Mouse (Mus musculus) adrenal gland, postnatal 14 days (tissue): ENCODE measurements around the gene Ints12. TPM values are rescaled to one million over a fixed set of nuclear protein-coding genes. Genes with fewer than 3 reads are reported as not detected.

Experiments
- DNase-seq: peaks from one replicate; pipeline ENCODE4 v3.0.0; 2021; ENCODE audit warnings: mixed read lengths
- total RNA-seq: library from RNA; stranded (reverse); gene quantifications from 2 replicates; pipeline ENCODE4 v1.2.3, GENCODE M21; 2021

The Ints12 gene
- total RNA-seq, 1 experiment from 2014 or later = 10.9 TPM

- no peak for DNase-seq
Measured at GRCm38 (mm10) chr3:133144511-133145147, 53.0 kb downstream of the Ints12 start.

GRCm38 (mm10) chr3:133151629-133152028 is 60.0 kb downstream of the Ints12 start:
- DNase-seq = no peak

- no peak for DNase-seq
Measured at GRCm38 (mm10) chr3:133152831-133153230, 61.2 kb downstream of the Ints12 start.

- no peak for DNase-seq
Measured at GRCm38 (mm10) chr3:133153629-133154028, 62.0 kb downstream of the Ints12 start.

- DNase-seq = no peak
Measured at GRCm38 (mm10) chr3:133154683-133155082, 63.0 kb downstream of the Ints12 start.

- DNase-seq = no peak
Measured at GRCm38 (mm10) chr3:133158260-133158659, 66.6 kb downstream of the Ints12 start.

Other genes with a start within 250 kb of the Ints12 start
- gene Npnt, start 141.5 kb upstream of the Ints12 start, total RNA-seq = 21.2 and 25.8 TPM in 2 replicates
- 12.6 and 13.9 TPM in 2 replicates for gene Gstcd, start 193 bp downstream of the Ints12 start, total RNA-seq
- not detected in 2 replicates for gene Arhgef38, start 143.1 kb downstream of the Ints12 start, total RNA-seq
- 79.0 and 79.7 TPM in 2 replicates for gene Ppa2, start 218.3 kb downstream of the Ints12 start, total RNA-seq